Mouse (Mus musculus): ENCODE results near the gene Tmem233. TPM values are rescaled to one million over a fixed set of nuclear protein-coding genes. Genes with fewer than 3 reads are reported as not detected.

Tmem233 gene
- polyA plus RNA-seq, 1 experiment from 2014 or later, result not detected

GRCm38 (mm10) chr5:116013821-116014220 lies 69.2 kb downstream of the Tmem233 start:
- Histone ChIP-seq H3K4me1 (replicated peaks; ENCODE audit: control insufficient read depth, insufficient read depth, low read length) (no peaks in the 10 kb centered on the region), H3K4me3 (replicated peaks; ENCODE audit: low read length) (no peak overlapping the region), H3K9ac (replicated peaks; ENCODE audit: low read depth, low read length) (no peak overlapping the region), H3K27ac (ENCODE audit: low read length) (no peak overlapping the region), H3K9me3 (ENCODE audit: control insufficient read depth, low read length) (no peaks in the 10 kb centered on the region), H3K36me3 (ENCODE audit: control insufficient read depth, insufficient read depth) (peaks cover 49% of the 10 kb centered on the region), H3K27me3 (replicated peaks; ENCODE audit: control insufficient read depth, insufficient read depth, low read length) (no peaks in the 10 kb centered on the region), H3K4me2 (ENCODE audit: low read length) (no peak overlapping the region)
- 88% methylated on average over 8 of the region's 8 CpGs for WGBS
- no peak for ATAC-seq

GRCm38 (mm10) chr5:116012503-116012902 lies 70.5 kb downstream of the Tmem233 start:
- no peaks in the 10 kb centered on the region for H3K4me1 ChIP-seq (replicated peaks; ENCODE audit: control insufficient read depth, insufficient read depth, low read length)
- H3K27ac ChIP-seq (ENCODE audit: low read length), result no peak overlapping the region
- no peak for ATAC-seq
- no peak overlapping the region for H3K4me2 ChIP-seq (ENCODE audit: low read length)
- no peaks in the 10 kb centered on the region for H3K9me3 ChIP-seq (ENCODE audit: control insufficient read depth, low read length)
- WGBS, result 95% methylated on average over 7 of the region's 7 CpGs
- peaks cover 37% of the 10 kb centered on the region for H3K36me3 ChIP-seq (ENCODE audit: control insufficient read depth, insufficient read depth)
- H3K27me3 ChIP-seq (replicated peaks; ENCODE audit: control insufficient read depth, insufficient read depth, low read length), result no peaks in the 10 kb centered on the region
- H3K4me3 ChIP-seq (replicated peaks; ENCODE audit: low read length), result no peak overlapping the region
- H3K9ac ChIP-seq (replicated peaks; ENCODE audit: low read depth, low read length), result no peak overlapping the region

GRCm38 (mm10) chr5:116011700-116012099 lies 71.3 kb downstream of the Tmem233 start:
- no peak overlapping the region for H3K4me3 ChIP-seq (replicated peaks; ENCODE audit: low read length)
- H3K9me3 ChIP-seq (ENCODE audit: control insufficient read depth, low read length), result no peaks in the 10 kb centered on the region
- H3K27ac ChIP-seq (ENCODE audit: low read length), result no peak overlapping the region
- H3K36me3 ChIP-seq (ENCODE audit: control insufficient read depth, insufficient read depth), result peaks cover 29% of the 10 kb centered on the region
- H3K4me1 ChIP-seq (replicated peaks; ENCODE audit: control insufficient read depth, insufficient read depth, low read length), result no peaks in the 10 kb centered on the region
- no peak for ATAC-seq
- H3K27me3 ChIP-seq (replicated peaks; ENCODE audit: control insufficient read depth, insufficient read depth, low read length), result no peaks in the 10 kb centered on the region
- 91% methylated on average over 7 of the region's 7 CpGs for WGBS
- H3K9ac ChIP-seq (replicated peaks; ENCODE audit: low read depth, low read length), result no peak overlapping the region
- H3K4me2 ChIP-seq (ENCODE audit: low read length), result no peak overlapping the region

- H3K4me2 ChIP-seq (ENCODE audit: low read length), result no peak overlapping the region
- H3K4me3 ChIP-seq (replicated peaks; ENCODE audit: low read length), result no peak overlapping the region
- H3K9ac ChIP-seq (replicated peaks; ENCODE audit: low read depth, low read length), result no peak overlapping the region
- H3K9me3 ChIP-seq (ENCODE audit: control insufficient read depth, low read length), result no peaks in the 10 kb centered on the region
- no peak overlapping the region for H3K27ac ChIP-seq (ENCODE audit: low read length)
- WGBS, result 89% methylated on average over 2 of the region's 2 CpGs
- no peaks in the 10 kb centered on the region for H3K4me1 ChIP-seq (replicated peaks; ENCODE audit: control insufficient read depth, insufficient read depth, low read length)
- peaks cover 15% of the 10 kb centered on the region for H3K36me3 ChIP-seq (ENCODE audit: control insufficient read depth, insufficient read depth)
- no peak for ATAC-seq
- H3K27me3 ChIP-seq (replicated peaks; ENCODE audit: control insufficient read depth, insufficient read depth, low read length), result no peaks in the 10 kb centered on the region
These were observed 73.0 kb downstream of the Tmem233 start for GRCm38 (mm10) chr5:116009884-116010627.

GRCm38 (mm10) chr5:116009091-116009851 lies 73.8 kb downstream of the Tmem233 start:
- Histone ChIP-seq H3K9me3 (ENCODE audit: control insufficient read depth, low read length) (no peaks in the 10 kb centered on the region), H3K4me2 (ENCODE audit: low read length) (no peak overlapping the region), H3K27ac (ENCODE audit: low read length) (no peak overlapping the region), H3K4me3 (replicated peaks; ENCODE audit: low read length) (no peak overlapping the region), H3K4me1 (replicated peaks; ENCODE audit: control insufficient read depth, insufficient read depth, low read length) (no peaks in the 10 kb centered on the region), H3K9ac (replicated peaks; ENCODE audit: low read depth, low read length) (no peak overlapping the region), H3K27me3 (replicated peaks; ENCODE audit: control insufficient read depth, insufficient read depth, low read length) (no peaks in the 10 kb centered on the region), H3K36me3 (ENCODE audit: control insufficient read depth, insufficient read depth) (peaks cover 7% of the 10 kb centered on the region)
- WGBS, result 80% methylated on average over 15 of the region's 15 CpGs
- no peak for ATAC-seq

- no peak for ATAC-seq
- no peak overlapping the region for H3K4me3 ChIP-seq (replicated peaks; ENCODE audit: low read length)
- WGBS, result 91% methylated on average over 13 of the region's 13 CpGs
- no peak overlapping the region for H3K9ac ChIP-seq (replicated peaks; ENCODE audit: low read depth, low read length)
- no peak overlapping the region for H3K4me2 ChIP-seq (ENCODE audit: low read length)
- H3K27me3 ChIP-seq (replicated peaks; ENCODE audit: control insufficient read depth, insufficient read depth, low read length), result no peaks in the 10 kb centered on the region
- no peaks in the 10 kb centered on the region for H3K9me3 ChIP-seq (ENCODE audit: control insufficient read depth, low read length)
- no peak overlapping the region for H3K27ac ChIP-seq (ENCODE audit: low read length)
- no peaks in the 10 kb centered on the region for H3K4me1 ChIP-seq (replicated peaks; ENCODE audit: control insufficient read depth, insufficient read depth, low read length)
- no peaks in the 10 kb centered on the region for H3K36me3 ChIP-seq (ENCODE audit: control insufficient read depth, insufficient read depth)
These were observed 75.3 kb downstream of the Tmem233 start for GRCm38 (mm10) chr5:116007723-116008122.

- no peak overlapping the region for H3K4me2 ChIP-seq (ENCODE audit: low read length)
- H3K27me3 ChIP-seq (replicated peaks; ENCODE audit: control insufficient read depth, insufficient read depth, low read length), result no peaks in the 10 kb centered on the region
- H3K27ac ChIP-seq (ENCODE audit: low read length), result no peak overlapping the region
- no peak overlapping the region for H3K4me3 ChIP-seq (replicated peaks; ENCODE audit: low read length)
- WGBS, result 68% methylated on average over 22 of the region's 22 CpGs
- H3K9me3 ChIP-seq (ENCODE audit: control insufficient read depth, low read length), result no peaks in the 10 kb centered on the region
- H3K36me3 ChIP-seq (ENCODE audit: control insufficient read depth, insufficient read depth), result no peaks in the 10 kb centered on the region
- no peak for ATAC-seq
- no peaks in the 10 kb centered on the region for H3K4me1 ChIP-seq (replicated peaks; ENCODE audit: control insufficient read depth, insufficient read depth, low read length)
- no peak overlapping the region for H3K9ac ChIP-seq (replicated peaks; ENCODE audit: low read depth, low read length)
These were observed 76.5 kb downstream of the Tmem233 start for GRCm38 (mm10) chr5:116006324-116007099.

GRCm38 (mm10) chr5:116004271-116004670 lies 78.8 kb downstream of the Tmem233 start:
- Histone ChIP-seq H3K27me3 (replicated peaks; ENCODE audit: control insufficient read depth, insufficient read depth, low read length) (no peaks in the 10 kb centered on the region), H3K27ac (ENCODE audit: low read length) (no peak overlapping the region), H3K36me3 (ENCODE audit: control insufficient read depth, insufficient read depth) (no peaks in the 10 kb centered on the region), H3K4me3 (replicated peaks; ENCODE audit: low read length) (no peak overlapping the region), H3K9me3 (ENCODE audit: control insufficient read depth, low read length) (no peaks in the 10 kb centered on the region), H3K9ac (replicated peaks; ENCODE audit: low read depth, low read length) (no peak overlapping the region), H3K4me1 (replicated peaks; ENCODE audit: control insufficient read depth, insufficient read depth, low read length) (no peaks in the 10 kb centered on the region), H3K4me2 (ENCODE audit: low read length) (no peak overlapping the region)
- 85% methylated on average over 10 of the region's 10 CpGs for WGBS
- no peak for ATAC-seq

GRCm38 (mm10) chr5:116003825-116004224 lies 79.2 kb downstream of the Tmem233 start:
- ATAC-seq, result no peak
- Histone ChIP-seq H3K9me3 (ENCODE audit: control insufficient read depth, low read length) (no peaks in the 10 kb centered on the region), H3K4me2 (ENCODE audit: low read length) (no peak overlapping the region), H3K27me3 (replicated peaks; ENCODE audit: control insufficient read depth, insufficient read depth, low read length) (no peaks in the 10 kb centered on the region), H3K27ac (ENCODE audit: low read length) (no peak overlapping the region), H3K36me3 (ENCODE audit: control insufficient read depth, insufficient read depth) (no peaks in the 10 kb centered on the region), H3K9ac (replicated peaks; ENCODE audit: low read depth, low read length) (no peak overlapping the region), H3K4me3 (replicated peaks; ENCODE audit: low read length) (no peak overlapping the region), H3K4me1 (replicated peaks; ENCODE audit: control insufficient read depth, insufficient read depth, low read length) (no peaks in the 10 kb centered on the region)
- 36% methylated on average over 13 of the region's 13 CpGs for WGBS

Measured in forebrain, embryonic 16.5 days (tissue).